Mouse (Mus musculus) c-Kit-positive CD71-positive TER-119-positive erythroid progenitor cells, embryonic 14.5 days (primary cell): Measurements from ENCODE around the gene St6galnac3.
"Not testable (repeated sequence)": the region's sequence is repeated elsewhere in the genome, so short reads cannot be mapped to it uniquely, and the experiment has no call there.

ENCODE experiments used
- DNase-seq: peaks from one replicate; pipeline ENCODE4 v3.0.0-alpha.2; 2013; ENCODE audit warnings: low spot score

The St6galnac3 gene

GRCm38 (mm10) chr3:153724701-153725668, at the start of gene St6galnac3:
Gene St6galnac3, minus strand, starts transcription at chr3:153725174.
- DNase-seq, result peak; percentile 77

DNA sequence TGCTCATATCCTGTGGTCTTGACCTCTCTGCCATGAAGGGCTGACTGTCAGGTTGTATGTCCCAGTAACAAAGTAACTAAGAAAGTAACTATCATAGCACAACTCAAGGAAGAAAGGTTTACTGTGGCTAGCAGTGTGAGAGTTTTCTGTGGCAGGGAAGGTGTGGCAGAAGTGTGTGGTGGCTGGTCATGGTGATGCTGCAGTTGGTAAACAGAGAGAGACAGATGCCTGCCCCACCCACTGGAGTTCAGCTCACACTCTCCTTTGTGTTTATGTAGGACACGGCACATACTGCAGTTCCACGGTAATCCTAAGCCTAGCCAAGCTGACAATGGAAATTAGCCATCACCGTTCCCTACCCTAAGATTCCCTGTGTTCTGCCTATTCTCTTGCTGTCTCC, 49.6 kb upstream of the St6galnac3 start:
- DNase-seq, result no peak

GRCm38 (mm10) chr3:153771479-153771878, 46.5 kb upstream of the St6galnac3 start:
- DNase-seq, result no peak

DNA sequence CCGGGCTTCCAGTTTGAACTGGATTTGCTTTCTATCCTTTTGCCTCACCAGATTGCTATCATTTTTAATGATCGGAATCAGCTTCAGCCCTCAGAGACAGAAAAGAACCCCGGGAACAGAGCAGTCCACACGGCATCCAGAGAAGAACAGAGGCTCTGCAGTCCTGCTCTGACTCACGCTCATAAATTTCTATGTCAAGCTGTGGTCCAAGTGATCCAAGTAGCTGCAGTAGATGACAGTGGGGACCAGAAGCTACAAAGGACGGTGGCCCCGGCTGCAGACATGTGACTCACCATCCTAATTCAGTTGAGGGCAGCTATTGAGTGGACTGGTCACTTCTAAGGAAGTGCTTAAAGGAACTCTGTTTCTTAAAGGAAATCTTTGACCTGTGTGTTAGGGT, 45.6 kb upstream of the St6galnac3 start:
- no peak for DNase-seq

GRCm38 (mm10) chr3:153769220-153769619, 44.2 kb upstream of the St6galnac3 start:
- DNase-seq, result no peak

- DNase-seq, result no peak
These were observed 40.2 kb upstream of the St6galnac3 start for GRCm38 (mm10) chr3:153765171-153765570.

DNA sequence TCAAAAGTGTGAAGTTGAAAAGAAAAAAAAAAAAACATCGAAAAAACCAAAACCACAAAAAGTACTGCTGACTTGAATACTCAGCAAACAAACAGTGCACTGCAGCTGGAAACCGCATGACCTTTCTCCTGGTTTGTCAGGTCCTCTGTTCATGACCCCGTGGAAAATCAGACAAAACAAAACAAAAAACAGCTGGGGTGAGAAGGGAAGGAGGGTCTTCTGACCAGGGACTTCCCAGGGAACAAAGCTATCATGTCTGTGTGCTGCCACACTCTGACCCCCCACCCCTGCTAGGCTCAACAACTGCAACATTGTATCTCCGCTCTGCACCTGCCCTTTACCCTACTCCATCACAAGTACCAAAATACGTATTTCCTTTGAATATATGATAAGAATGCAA, 39.8 kb upstream of the St6galnac3 start:
- no peak for DNase-seq

- no peak for DNase-seq
These were observed 36.2 kb upstream of the St6galnac3 start for GRCm38 (mm10) chr3:153761171-153761570.

DNA sequence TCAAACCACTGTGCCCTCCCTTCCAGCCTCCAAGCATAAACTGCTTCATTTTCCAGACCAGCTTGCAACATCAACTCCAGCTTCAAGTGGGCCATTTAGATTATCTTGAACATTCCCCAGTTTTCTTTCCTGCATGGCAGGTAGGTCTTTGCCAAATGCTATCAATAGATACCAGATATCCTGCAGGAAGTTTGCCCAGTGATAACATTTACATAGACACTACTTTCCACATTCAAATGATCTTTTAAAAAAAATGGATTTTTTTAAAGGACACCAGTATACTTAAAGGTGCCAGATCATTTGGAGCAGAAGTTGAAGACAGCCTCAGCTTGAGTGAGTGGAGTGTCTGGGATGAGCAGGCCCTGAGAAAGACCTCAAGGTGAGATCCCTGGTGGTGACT, 34.3 kb upstream of the St6galnac3 start:
- no peak for DNase-seq

DNA sequence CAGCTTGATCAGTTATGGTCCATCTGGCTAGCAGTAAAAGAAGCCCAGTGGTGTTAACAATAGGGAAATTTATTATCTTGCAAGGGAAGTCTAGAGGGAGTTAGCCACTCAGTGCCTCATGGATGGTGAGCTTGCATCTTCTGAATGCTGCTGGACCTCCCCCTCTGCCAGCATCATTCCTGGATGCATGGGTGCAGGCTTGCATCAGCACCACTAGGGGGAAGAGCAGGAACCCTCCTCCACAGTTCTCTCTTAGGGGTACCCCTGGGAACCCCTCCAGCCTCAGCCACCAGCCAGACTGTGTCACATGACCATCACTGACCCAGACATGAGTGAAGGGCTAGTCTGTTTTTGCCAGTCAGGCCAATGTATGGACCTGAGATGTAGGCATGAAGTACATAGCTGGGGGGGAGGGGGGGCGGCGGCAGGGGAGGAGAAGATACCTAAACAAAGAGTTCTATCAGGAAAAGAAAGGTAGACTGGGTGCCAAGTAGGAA, 31.6 kb upstream of the St6galnac3 start:
- no peak for DNase-seq

GRCm38 (mm10) chr3:153755785-153756326, 30.9 kb upstream of the St6galnac3 start:
- not testable (repeated sequence) for DNase-seq

- no peak for DNase-seq
These were observed 26.5 kb upstream of the St6galnac3 start for GRCm38 (mm10) chr3:153751435-153751834.

DNA sequence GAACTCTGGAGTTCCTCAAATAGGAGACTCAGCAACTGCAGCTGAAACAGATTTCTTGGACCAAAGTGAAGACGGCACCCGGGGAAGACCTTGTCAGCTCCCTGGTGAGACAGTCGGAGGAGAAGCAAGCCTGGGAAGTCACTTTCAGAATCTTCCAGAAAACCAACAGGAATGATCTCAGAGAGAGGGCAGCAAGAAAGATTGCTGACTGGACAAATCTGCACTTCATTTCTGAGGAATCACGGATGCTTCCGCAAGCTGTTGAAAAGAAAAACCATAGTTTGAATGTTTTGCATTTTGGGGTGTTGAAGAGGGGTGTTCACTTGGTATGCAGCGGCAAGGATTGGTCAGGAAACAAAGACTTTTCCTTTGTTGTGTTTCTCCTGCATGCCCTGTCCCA, 24.4 kb upstream of the St6galnac3 start:
- no peak for DNase-seq

- no peak for DNase-seq
These were observed 23.3 kb upstream of the St6galnac3 start for GRCm38 (mm10) chr3:153748293-153748692.

DNA sequence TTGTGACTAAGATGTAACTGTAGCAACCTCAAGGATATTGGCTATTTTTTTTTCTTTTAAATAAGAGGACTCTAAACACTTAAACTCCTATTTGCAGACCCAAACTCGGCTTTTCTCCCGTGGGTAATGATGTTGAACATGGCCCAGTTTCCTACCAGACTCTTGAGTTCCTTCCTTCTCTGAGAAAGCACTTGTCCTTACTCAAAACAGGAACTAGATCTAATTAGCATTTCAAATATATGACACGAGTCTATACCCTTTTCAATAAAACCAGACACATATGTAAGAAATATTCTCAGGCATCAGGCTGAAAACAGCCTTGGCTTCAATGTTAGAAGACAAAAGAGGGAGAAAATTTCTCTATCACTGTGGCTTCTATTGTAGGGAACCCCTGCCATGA, 20.1 kb upstream of the St6galnac3 start:
- no peak for DNase-seq

DNA sequence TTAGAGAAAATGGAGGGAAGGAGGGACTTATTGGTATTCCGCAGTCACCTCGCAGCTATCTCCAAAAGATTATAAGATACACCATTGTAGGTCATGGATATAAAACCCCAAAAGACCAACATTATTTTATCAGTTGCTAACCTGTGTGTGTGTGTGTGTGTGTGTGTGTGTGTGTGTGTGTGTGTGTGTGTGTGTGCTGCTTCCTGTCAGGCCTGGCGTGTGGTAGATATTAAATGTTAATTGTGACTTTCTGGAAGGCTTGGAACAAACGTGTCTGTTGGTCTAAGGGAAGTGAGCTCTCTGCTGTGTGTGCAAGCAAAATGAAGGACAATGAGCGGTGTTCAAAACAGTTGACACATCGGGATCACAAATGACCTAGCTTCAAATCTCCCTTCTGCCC, 19.5 kb upstream of the St6galnac3 start:
- DNase-seq, result no peak

DNA sequence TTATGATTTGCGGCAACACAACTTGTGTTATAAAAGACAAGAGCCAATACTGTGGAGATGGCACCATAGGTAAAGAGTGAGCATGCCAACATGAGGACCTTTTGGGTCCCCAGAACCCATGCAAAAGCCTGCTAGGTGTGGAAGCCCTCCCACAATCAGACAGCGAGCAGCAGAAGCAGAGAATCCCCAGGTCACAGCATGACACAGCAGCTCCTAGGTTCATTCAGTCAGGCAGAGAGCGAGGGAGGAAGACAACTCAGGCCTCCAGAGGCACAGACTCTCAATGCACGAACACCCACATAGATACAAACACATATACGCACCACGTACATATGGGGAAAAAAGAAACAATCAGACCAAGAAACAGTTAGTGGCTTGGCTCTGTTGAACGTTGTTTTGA, 16.8 kb upstream of the St6galnac3 start:
- no peak for DNase-seq

DNA sequence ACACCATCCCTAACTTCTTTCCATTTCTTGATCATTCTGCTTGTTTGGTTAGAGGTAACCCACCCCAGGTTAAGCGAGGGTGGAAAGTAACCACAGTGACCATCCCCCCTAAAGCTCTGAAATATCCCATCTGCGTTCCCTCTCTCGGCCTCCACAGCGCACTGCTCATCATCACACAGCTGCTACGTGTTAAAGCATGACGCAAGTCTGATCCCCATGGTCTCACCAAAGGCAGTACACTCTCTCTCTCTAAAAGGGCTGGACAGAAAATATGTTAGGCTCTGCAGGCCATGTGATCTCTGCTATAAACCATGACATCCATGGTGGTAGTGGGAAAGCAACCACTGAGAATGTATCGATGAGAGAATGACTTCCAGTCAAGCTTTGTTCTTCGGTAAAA, 14.4 kb upstream of the St6galnac3 start:
- DNase-seq, result no peak

DNA sequence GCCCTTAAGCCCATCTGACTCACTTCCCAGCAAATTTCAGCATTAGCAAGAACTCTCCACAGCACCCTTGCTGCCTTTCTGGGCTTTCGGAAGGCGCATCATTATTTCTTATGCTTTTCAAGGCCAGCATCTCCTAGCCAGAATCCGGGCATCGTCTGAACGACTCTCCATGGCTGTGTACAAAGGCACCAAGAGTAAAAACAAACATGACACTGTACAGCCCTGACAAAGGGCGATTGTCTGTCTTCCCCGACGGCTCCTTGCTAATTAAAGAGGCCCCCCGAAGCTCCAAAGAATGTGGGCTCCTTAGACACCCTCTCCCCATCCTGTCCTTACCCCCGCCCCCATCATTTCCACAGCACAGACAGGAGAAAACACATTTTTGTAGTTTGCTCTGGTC, 13.4 kb upstream of the St6galnac3 start:
- DNase-seq, result no peak

- DNase-seq, result no peak
These were observed 11.8 kb upstream of the St6galnac3 start for GRCm38 (mm10) chr3:153736756-153737280.

- no peak for DNase-seq
These were observed 11.0 kb upstream of the St6galnac3 start for GRCm38 (mm10) chr3:153735796-153736549.

GRCm38 (mm10) chr3:153734741-153735140, 9.8 kb upstream of the St6galnac3 start:
- no peak for DNase-seq
